Mouse (Mus musculus) heart, postnatal 0 days (tissue): ENCODE measurements around the gene Cops7b. TPM values are rescaled to one million over a fixed set of nuclear protein-coding genes. Genes with fewer than 3 reads are reported as not detected.

Experiments
- ATAC-seq: fragments of 200-750 bp; cut with Nextera tagmentation; 2 replicates; pipeline ENCODE4 v1.8.0; 2017; ENCODE audit warnings: low read depth, moderate number of reproducible peaks, moderate library complexity; ENCODE audit not compliant: insufficient read depth
- DNase-seq: peaks from one replicate; pipeline ENCODE4 v3.0.0-alpha.2; 2016; ENCODE audit warnings: low spot score
- H3K27ac ChIP-seq: fragments of 300-500 bp; sonication (generic); 2 replicates; pipeline ENCODE4 v1.5.1; 2014; ENCODE audit warnings: low read depth, mild to moderate bottlenecking
- H3K27me3 ChIP-seq: fragments of 300-500 bp; sonication (generic); 2 replicates; pipeline ENCODE4 v1.6.1; 2014; ENCODE audit warnings: low read length, mixed read lengths; ENCODE audit not compliant: control insufficient read depth, insufficient read depth
- H3K36me3 ChIP-seq: fragments of 300-500 bp; sonication (generic); replicated peaks from 2 replicates; pipeline ENCODE4 v1.6.1; 2014; ENCODE audit warnings: low read length, mixed read lengths; ENCODE audit not compliant: control insufficient read depth, insufficient read depth
- H3K4me1 ChIP-seq: fragments of 300-500 bp; sonication (generic); 2 replicates; pipeline ENCODE4 v1.6.1; 2014; ENCODE audit warnings: antibody characterized with exemption; ENCODE audit not compliant: control insufficient read depth, insufficient read depth
- H3K4me2 ChIP-seq: fragments of 300-500 bp; sonication (generic); 2 replicates; pipeline ENCODE4 v1.6.1; 2014; ENCODE audit warnings: low read depth, mild to moderate bottlenecking, low read length, moderate library complexity
- H3K4me3 ChIP-seq: fragments of 300-500 bp; sonication (generic); 2 replicates; pipeline ENCODE4 v1.5.1; 2014; ENCODE audit warnings: low read depth, low read length
- H3K9ac ChIP-seq: fragments of 300-500 bp; sonication (generic); replicated peaks from 2 replicates; pipeline ENCODE4 v1.6.1; 2014; ENCODE audit warnings: low read depth, low read length, mixed read lengths
- H3K9me3 ChIP-seq: fragments of 300-500 bp; sonication (generic); replicated peaks from 2 replicates; pipeline ENCODE4 v1.6.1; 2016; ENCODE audit warnings: low read length; ENCODE audit not compliant: control insufficient read depth
- CTCF ChIP-seq: IDR thresholded peaks from 2 replicates; pipeline ENCODE4 v1.5.1; 2016; ENCODE audit warnings: antibody characterized with exemption, control low read depth, low read depth
- EP300 ChIP-seq: IDR thresholded peaks from 2 replicates; pipeline ENCODE4 v1.6.1; 2016; ENCODE audit warnings: antibody characterized with exemption, low read depth
- WGBS: fragments of 180-500 bp; shearing (Covaris S2); extraction: QIAGEN DNeasy Blood & Tissue Kit; methylation state at CpG from one replicate; pipeline ENCODE4 v1.1.7; 2014; 5-methylcytosine and 5-hydroxymethylcytosine counted together
- microRNA-seq: library from miRNA; unstranded; fragments of <30 nt; microRNA quantifications from one replicate; pipeline ENCODE4, GENCODE M21; 2016
- polyA plus RNA-seq: library from polyadenylated mRNA; unstranded; fragments of >200 nt; fragmentation: Nextera tagmentation; extraction: Ambion mirVana; gene quantifications from 2 replicates; pipeline ENCODE4 v1.2.1, GENCODE M21; 2015
- total RNA-seq: library from RNA; depleted of rRNA; stranded (reverse); fragments of >200 nt; gene quantifications from 2 replicates; pipeline ENCODE4 v1.2.3, GENCODE M21; 2014; ENCODE audit warnings: low replicate concordance; rRNA removed

Cops7b gene
- total and polyA plus RNA-seq, 2 experiments from 2014 or later = 14.0 to 16.0 TPM

- no peak overlapping the region for H3K9ac ChIP-seq
- H3K4me3 ChIP-seq = no peak overlapping the region
- no peaks in the 10 kb centered on the region for H3K9me3 ChIP-seq
- TF ChIP-seq EP300 (no peak), CTCF (no peak)
- H3K4me1 ChIP-seq = no peaks in the 10 kb centered on the region
- 51% methylated on average over 2 of the region's 2 CpGs for WGBS
- H3K27me3 ChIP-seq = no peaks in the 10 kb centered on the region
- no peak overlapping the region for H3K27ac ChIP-seq
- H3K36me3 ChIP-seq = no peaks in the 10 kb centered on the region
- no peak for DNase-seq
- no peak for ATAC-seq
- H3K4me2 ChIP-seq = no peak overlapping the region
Measured at GRCm38 (mm10) chr1:86647517-86647916, 64.8 kb downstream of the Cops7b start.

GRCm38 (mm10) chr1:86650272-86650671, 67.6 kb downstream of the Cops7b start:
- 21% methylated on average over 6 of the region's 6 CpGs for WGBS
- Histone ChIP-seq H3K4me2 (no peak overlapping the region), H3K9me3 (no peaks in the 10 kb centered on the region), H3K36me3 (no peaks in the 10 kb centered on the region), H3K27ac (no peak overlapping the region), H3K4me3 (no peak overlapping the region), H3K4me1 (no peaks in the 10 kb centered on the region), H3K9ac (no peak overlapping the region), H3K27me3 (no peaks in the 10 kb centered on the region)
- DNase-seq (peak; percentile 16), ATAC-seq (no peak)
- TF ChIP-seq EP300 (no peak), CTCF (peak; percentile 80)

GRCm38 (mm10) chr1:86652675-86653074, 70.0 kb downstream of the Cops7b start:
- no peak overlapping the region for H3K4me2 ChIP-seq
- H3K27ac ChIP-seq = no peak overlapping the region
- H3K9ac ChIP-seq = no peak overlapping the region
- no peaks in the 10 kb centered on the region for H3K27me3 ChIP-seq
- no peaks in the 10 kb centered on the region for H3K4me1 ChIP-seq
- 58% methylated on average over 4 of the region's 4 CpGs for WGBS
- H3K9me3 ChIP-seq = no peaks in the 10 kb centered on the region
- H3K4me3 ChIP-seq = no peak overlapping the region
- TF ChIP-seq EP300 (no peak), CTCF (no peak)
- no peaks in the 10 kb centered on the region for H3K36me3 ChIP-seq
- ATAC-seq = no peak
- no peak for DNase-seq

- no peak for ATAC-seq
- WGBS = 48% methylated on average over 5 of the region's 5 CpGs
- H3K4me2 ChIP-seq = no peak overlapping the region
- no peak overlapping the region for H3K4me3 ChIP-seq
- H3K27ac ChIP-seq = no peak overlapping the region
- TF ChIP-seq EP300 (no peak), CTCF (no peak)
- H3K36me3 ChIP-seq = no peaks in the 10 kb centered on the region
- no peak overlapping the region for H3K9ac ChIP-seq
- H3K27me3 ChIP-seq = peaks cover 4% of the 10 kb centered on the region; the same call in 1 of the 2 replicates
- no peaks in the 10 kb centered on the region for H3K4me1 ChIP-seq
- no peak for DNase-seq
- H3K9me3 ChIP-seq = no peaks in the 10 kb centered on the region
Measured at GRCm38 (mm10) chr1:86657071-86657470, 74.4 kb downstream of the Cops7b start.

Small RNA genes lying within 50 kb of the gene (microRNA-seq; reads per million reads assigned to microRNA genes)
- not detected for gene Gm22955

Other genes with a start within 250 kb of the Cops7b start
- gene Ncl, start 223.5 kb upstream of the Cops7b start, total RNA-seq = 11.2 and 31.7 TPM in 2 replicates
- 153 and 174 TPM in 2 replicates for gene Ncl, start 223.5 kb upstream of the Cops7b start, polyA plus RNA-seq
- gene Nmur1, start 156.7 kb upstream of the Cops7b start, total RNA-seq = 0.31 TPM in 1 of 2 replicates, not detected in the other
- not detected in 2 replicates for gene Nmur1, start 156.7 kb upstream of the Cops7b start, polyA plus RNA-seq
- gene Tex44, start 156.6 kb upstream of the Cops7b start, total RNA-seq = not detected in 2 replicates
- gene Tex44, start 156.6 kb upstream of the Cops7b start, polyA plus RNA-seq = not detected in 2 replicates
- 379 and 399 TPM in 2 replicates for gene Ptma, start 56.2 kb upstream of the Cops7b start, total RNA-seq
- gene Ptma, start 56.2 kb upstream of the Cops7b start, polyA plus RNA-seq = 597 and 614 TPM in 2 replicates
- 19.8 and 25.0 TPM in 2 replicates for gene Pde6d, start 275 bp upstream of the Cops7b start, total RNA-seq
- 50.5 and 57.4 TPM in 2 replicates for gene Pde6d, start 275 bp upstream of the Cops7b start, polyA plus RNA-seq
- gene Nppc, start 87.7 kb downstream of the Cops7b start, total RNA-seq = not detected in 2 replicates
- 0.74 and 1.5 TPM in 2 replicates for gene Nppc, start 87.7 kb downstream of the Cops7b start, polyA plus RNA-seq
- 11.2 and 15.7 TPM in 2 replicates for gene Dis3l2, start 120.9 kb downstream of the Cops7b start, total RNA-seq
- 12.1 TPM in 2 replicates for gene Dis3l2, start 120.9 kb downstream of the Cops7b start, polyA plus RNA-seq